Mouse (Mus musculus) kidney, embryonic 14.5 days (tissue): ENCODE data around the gene Zdhhc14. TPM values are rescaled to one million over a fixed set of nuclear protein-coding genes. Genes with fewer than 3 reads are reported as not detected.
"Not testable (repeated sequence)": the region's sequence is repeated elsewhere in the genome, so short reads cannot be mapped to it uniquely, and the experiment has no call there.

Experiments
- ATAC-seq: fragments of 200-750 bp; cut with Nextera tagmentation; 2 replicates; pipeline ENCODE4 v1.8.0; 2017; ENCODE audit warnings: moderate number of reproducible peaks, mild to moderate bottlenecking, moderate TSS enrichment, moderate library complexity; ENCODE audit not compliant: low FRiP score, low TSS enrichment
- H3K27ac ChIP-seq: fragments of 300-500 bp; sonication (generic); 2 replicates; pipeline ENCODE4 v1.5.1; 2014; ENCODE audit warnings: low read depth, mild to moderate bottlenecking, low read length, moderate library complexity, mixed read lengths
- H3K27me3 ChIP-seq: fragments of 300-500 bp; sonication (generic); 2 replicates; pipeline ENCODE4 v1.6.1; 2014; ENCODE audit warnings: mild to moderate bottlenecking, low read length; ENCODE audit not compliant: control insufficient read depth, insufficient read depth
- H3K36me3 ChIP-seq: fragments of 300-500 bp; sonication (generic); 2 replicates; pipeline ENCODE4 v1.6.1; 2014; ENCODE audit warnings: low read length, mixed read lengths; ENCODE audit not compliant: control insufficient read depth, insufficient read depth
- H3K4me1 ChIP-seq: fragments of 300-500 bp; sonication (generic); 2 replicates; pipeline ENCODE4 v1.6.1; 2014; ENCODE audit warnings: low read length, mixed read lengths; ENCODE audit not compliant: control insufficient read depth, insufficient read depth
- H3K4me2 ChIP-seq: fragments of 300-500 bp; sonication (generic); replicated peaks from 2 replicates; pipeline ENCODE4 v1.6.1; 2014; ENCODE audit warnings: low read depth, mild to moderate bottlenecking, low read length
- H3K4me3 ChIP-seq: fragments of 300-500 bp; sonication (generic); 2 replicates; pipeline ENCODE4 v1.5.1; 2014; ENCODE audit warnings: mild to moderate bottlenecking, low read length
- H3K9ac ChIP-seq: fragments of 300-500 bp; sonication (generic); 2 replicates; pipeline ENCODE4 v1.6.1; 2014; ENCODE audit warnings: low read depth, mild to moderate bottlenecking, low read length, moderate library complexity
- H3K9me3 ChIP-seq: fragments of 300-500 bp; sonication (generic); 2 replicates; pipeline ENCODE4 v1.6.1; 2016; ENCODE audit warnings: low read length; ENCODE audit not compliant: control insufficient read depth
- WGBS: fragments of 180-500 bp; shearing (Covaris S2); extraction: QIAGEN DNeasy Blood & Tissue Kit; methylation state at CpG from one replicate; pipeline ENCODE4 v1.1.7; 2014; 5-methylcytosine and 5-hydroxymethylcytosine counted together
- polyA plus RNA-seq: library from polyadenylated mRNA; unstranded; fragments of >200 nt; fragmentation: Nextera tagmentation; extraction: Ambion mirVana; gene quantifications from 2 replicates; pipeline ENCODE4 v1.2.1, GENCODE M21; 2014

Gene Zdhhc14
- polyA plus RNA-seq, 1 experiment from 2014 or later = 2.7 TPM

GRCm38 (mm10) chr17:5621626-5622591, 129.6 kb downstream of the Zdhhc14 start:
- H3K27me3 ChIP-seq = no peaks in the 10 kb centered on the region
- peaks cover under 1% of the 10 kb centered on the region; the same call in 1 of the 2 replicates for H3K9me3 ChIP-seq
- no peak overlapping the region for H3K4me3 ChIP-seq
- H3K27ac ChIP-seq = no peak overlapping the region
- H3K4me1 ChIP-seq = no peaks in the 10 kb centered on the region; the same call in 1 of the 2 replicates
- H3K36me3 ChIP-seq = no peaks in the 10 kb centered on the region
- no peak for ATAC-seq
- 84% methylated on average over 25 of the region's 25 CpGs for WGBS
- H3K9ac ChIP-seq = no peak overlapping the region
- no peak overlapping the region for H3K4me2 ChIP-seq

GRCm38 (mm10) chr17:5622764-5623163, 130.4 kb downstream of the Zdhhc14 start:
- no peak overlapping the region for H3K9ac ChIP-seq
- no peaks in the 10 kb centered on the region for H3K36me3 ChIP-seq
- 69% methylated on average over 6 of the region's 6 CpGs for WGBS
- H3K27ac ChIP-seq = no peak overlapping the region
- H3K27me3 ChIP-seq = no peaks in the 10 kb centered on the region
- no peak overlapping the region for H3K4me2 ChIP-seq
- no peaks in the 10 kb centered on the region for H3K9me3 ChIP-seq
- no peak for ATAC-seq
- no peak overlapping the region for H3K4me3 ChIP-seq
- no peaks in the 10 kb centered on the region; the same call in 1 of the 2 replicates for H3K4me1 ChIP-seq

DNA sequence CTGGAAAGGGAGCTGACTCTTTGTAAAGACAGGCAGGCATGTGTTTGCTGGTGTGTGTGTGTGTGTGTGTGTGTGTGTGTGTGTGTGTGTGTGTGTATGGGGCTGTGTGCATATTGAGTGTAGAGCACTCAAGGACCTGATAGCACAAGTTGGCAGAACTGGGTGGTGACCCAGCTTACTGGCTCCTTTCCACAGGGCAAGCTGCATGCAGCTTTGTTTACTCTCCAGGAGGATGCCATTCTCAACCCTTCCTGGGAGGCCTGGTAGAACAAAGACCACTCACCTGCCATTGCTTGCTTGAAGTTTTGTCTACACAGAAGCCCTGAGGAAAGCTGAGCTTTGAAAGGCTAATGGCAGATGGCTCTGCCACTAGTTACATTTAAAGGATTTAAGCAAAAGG, 130.8 kb downstream of the Zdhhc14 start:
- H3K4me3 ChIP-seq = no peak overlapping the region
- H3K9ac ChIP-seq = no peak overlapping the region
- no peak overlapping the region for H3K27ac ChIP-seq
- no peak for ATAC-seq
- H3K36me3 ChIP-seq = no peaks in the 10 kb centered on the region
- H3K4me1 ChIP-seq = no peaks in the 10 kb centered on the region; the same call in 1 of the 2 replicates
- no peaks in the 10 kb centered on the region for H3K9me3 ChIP-seq
- H3K27me3 ChIP-seq = no peaks in the 10 kb centered on the region
- no peak overlapping the region for H3K4me2 ChIP-seq

DNA sequence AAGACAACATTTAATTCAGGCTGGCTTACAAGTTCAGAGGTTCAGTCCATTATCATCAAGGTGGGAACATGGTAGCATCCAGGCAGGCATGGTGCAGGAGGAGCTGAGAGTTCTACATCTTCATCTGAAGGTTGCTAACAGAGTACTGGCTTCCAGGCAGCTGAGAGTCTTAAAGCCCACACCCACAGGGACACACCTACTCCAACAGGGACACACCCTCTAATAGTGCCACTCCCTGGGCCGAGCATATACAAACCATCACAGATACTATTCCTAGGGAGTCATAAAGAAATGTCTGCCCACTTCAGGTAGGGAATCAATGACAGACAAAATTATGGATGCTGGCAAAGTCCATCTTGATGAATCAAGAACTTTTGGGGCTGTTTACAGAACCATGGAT, 132.5 kb downstream of the Zdhhc14 start:
- not testable (repeated sequence) for ATAC-seq
- WGBS = 93% methylated on average over 1 of the region's 1 CpGs

DNA sequence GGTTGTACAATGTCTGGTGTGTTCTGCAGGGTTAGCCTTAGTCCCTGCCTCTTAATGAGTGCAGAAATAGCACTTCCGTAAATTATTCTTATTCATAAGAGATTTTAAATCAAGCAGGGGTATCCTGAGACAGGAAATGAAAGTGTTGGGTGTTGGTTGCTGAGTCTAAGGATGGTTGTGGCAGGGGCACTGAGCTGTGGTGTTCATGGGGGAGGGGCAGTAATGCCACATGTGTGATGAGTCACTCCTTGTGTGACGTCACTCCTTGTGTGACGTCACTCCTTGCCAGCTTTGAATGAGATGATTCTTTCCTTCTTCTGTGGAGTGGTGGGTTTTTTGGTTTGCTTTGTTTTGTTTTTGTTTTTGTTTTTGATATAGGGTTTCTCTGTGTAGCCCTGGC, 134.0 kb downstream of the Zdhhc14 start:
- Histone ChIP-seq H3K27ac (no peak overlapping the region), H3K4me2 (no peak overlapping the region), H3K9ac (no peak overlapping the region), H3K27me3 (no peaks in the 10 kb centered on the region), H3K4me1 (no peaks in the 10 kb centered on the region; the same call in 1 of the 2 replicates), H3K9me3 (no peaks in the 10 kb centered on the region), H3K36me3 (no peaks in the 10 kb centered on the region), H3K4me3 (no peak overlapping the region)
- ATAC-seq = no peak
- 72% methylated on average over 3 of the region's 3 CpGs for WGBS

More for the DNA sequence above, 132.5 kb downstream of the Zdhhc14 start:
- H3K9me3 ChIP-seq, H3K4me3 ChIP-seq, H3K9ac ChIP-seq, H3K36me3 ChIP-seq, H3K4me2 ChIP-seq, H3K27me3 ChIP-seq, H3K27ac ChIP-seq, H3K4me1 ChIP-seq: not testable (repeated sequence)

DNA sequence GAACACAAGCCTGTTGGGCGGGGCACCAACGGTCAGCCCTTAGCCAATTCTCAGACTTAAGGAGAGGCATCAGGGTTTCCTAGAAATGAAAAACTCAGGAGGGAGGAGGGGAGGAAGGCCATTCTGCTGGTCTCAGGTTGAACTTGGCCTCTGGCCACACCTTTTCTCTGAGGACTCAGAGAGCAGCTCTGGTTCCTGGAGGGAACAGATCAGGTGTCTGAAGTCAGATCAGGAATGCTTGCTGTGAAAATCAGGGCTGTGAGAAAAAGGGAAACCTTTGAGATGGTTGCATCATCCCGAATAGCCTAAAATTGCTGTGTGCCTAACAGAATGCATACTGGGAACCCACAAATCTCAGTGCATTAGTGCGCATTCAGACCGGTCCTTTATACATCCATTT, 135.3 kb downstream of the Zdhhc14 start:
- Histone ChIP-seq H3K4me1 (no peaks in the 10 kb centered on the region), H3K4me2 (no peak overlapping the region), H3K9me3 (no peaks in the 10 kb centered on the region), H3K9ac (no peak overlapping the region), H3K36me3 (no peaks in the 10 kb centered on the region), H3K27me3 (no peaks in the 10 kb centered on the region), H3K27ac (no peak overlapping the region), H3K4me3 (no peak overlapping the region)
- WGBS = 90% methylated on average over 5 of the region's 5 CpGs
- no peak for ATAC-seq

DNA sequence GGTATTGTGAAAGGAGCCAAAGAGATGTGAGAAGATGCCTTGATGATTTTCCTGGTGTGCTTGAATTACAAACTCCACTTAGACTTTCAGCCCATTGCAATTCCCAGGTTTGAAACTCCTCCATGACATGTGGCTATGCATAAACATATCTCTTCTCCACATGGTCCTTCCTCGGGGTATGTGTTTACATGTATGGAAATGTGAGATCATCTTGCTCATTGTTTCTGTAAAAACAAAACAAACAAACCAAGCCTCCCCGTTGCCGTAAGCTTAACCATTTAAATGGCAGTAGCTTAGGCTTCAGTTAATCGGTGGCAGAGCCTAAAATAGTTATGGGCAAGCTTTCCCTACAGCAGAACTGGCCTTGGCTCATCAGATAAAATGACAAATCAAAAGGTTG, 137.3 kb downstream of the Zdhhc14 start:
- WGBS = 69% methylated on average over 4 of the region's 4 CpGs
- no peaks in the 10 kb centered on the region for H3K27me3 ChIP-seq
- no peak overlapping the region for H3K4me2 ChIP-seq
- H3K4me3 ChIP-seq = no peak overlapping the region
- no peak overlapping the region for H3K9ac ChIP-seq
- H3K9me3 ChIP-seq = no peaks in the 10 kb centered on the region
- H3K36me3 ChIP-seq = no peaks in the 10 kb centered on the region
- no peak for ATAC-seq
- no peak overlapping the region for H3K27ac ChIP-seq
- no peaks in the 10 kb centered on the region for H3K4me1 ChIP-seq

GRCm38 (mm10) chr17:5635254-5635653, 142.9 kb downstream of the Zdhhc14 start:
- no peaks in the 10 kb centered on the region for H3K36me3 ChIP-seq
- H3K4me3 ChIP-seq = no peak overlapping the region
- H3K9ac ChIP-seq = no peak overlapping the region
- H3K4me2 ChIP-seq = no peak overlapping the region
- H3K27ac ChIP-seq = no peak overlapping the region
- no peaks in the 10 kb centered on the region for H3K27me3 ChIP-seq
- no peaks in the 10 kb centered on the region for H3K9me3 ChIP-seq
- H3K4me1 ChIP-seq = no peaks in the 10 kb centered on the region
- WGBS = 71% methylated on average over 2 of the region's 2 CpGs
- no peak for ATAC-seq

GRCm38 (mm10) chr17:5641436-5641835, 149.1 kb downstream of the Zdhhc14 start:
- WGBS = 87% methylated on average over 8 of the region's 8 CpGs
- H3K9me3 ChIP-seq = no peaks in the 10 kb centered on the region
- H3K27ac ChIP-seq = no peak overlapping the region
- H3K4me1 ChIP-seq = no peaks in the 10 kb centered on the region
- H3K4me2 ChIP-seq = no peak overlapping the region
- H3K9ac ChIP-seq = no peak overlapping the region
- no peak overlapping the region for H3K4me3 ChIP-seq
- H3K27me3 ChIP-seq = no peaks in the 10 kb centered on the region
- no peaks in the 10 kb centered on the region for H3K36me3 ChIP-seq
- ATAC-seq = no peak
